Mouse (Mus musculus) thymus, postnatal 10 days (tissue): Measurements from ENCODE around the gene Mlxip.

Experiments
- DNase-seq, 2 experiments: peaks; one replicate each; pipeline ENCODE4 v3.0.0; 2021; ENCODE audit warnings: low spot score in 2 of 2

Gene Mlxip

GRCm38 (mm10) chr5:123432305-123432874, 37.8 kb downstream of the Mlxip start:
- no peak for DNase-seq

GRCm38 (mm10) chr5:123436071-123436779, 41.6 kb downstream of the Mlxip start:
- no peak for DNase-seq

GRCm38 (mm10) chr5:123436780-123437175, 42.2 kb downstream of the Mlxip start:
- peak; percentile 15 to 48 for DNase-seq

- DNase-seq, result no peak
Measured at GRCm38 (mm10) chr5:123438381-123438780, 43.8 kb downstream of the Mlxip start.

- DNase-seq, result no peak
Measured at GRCm38 (mm10) chr5:123439312-123439711, 44.7 kb downstream of the Mlxip start.

GRCm38 (mm10) chr5:123439941-123440340, 45.3 kb downstream of the Mlxip start:
- DNase-seq, result no peak

- DNase-seq, result no peak
Measured at GRCm38 (mm10) chr5:123440664-123441063, 46.1 kb downstream of the Mlxip start.

- no peak for DNase-seq
Measured at GRCm38 (mm10) chr5:123442283-123442682, 47.7 kb downstream of the Mlxip start.

- DNase-seq, result peak; percentile 29 to 64
Measured at GRCm38 (mm10) chr5:123444069-123444468, 49.5 kb downstream of the Mlxip start.

GRCm38 (mm10) chr5:123444849-123445334, 50.3 kb downstream of the Mlxip start:
- no peak for DNase-seq

- DNase-seq, result peak in 1 of 2 experiments; percentile 17
Measured at GRCm38 (mm10) chr5:123451886-123452285, 57.3 kb downstream of the Mlxip start.

GRCm38 (mm10) chr5:123461420-123461819, 66.8 kb downstream of the Mlxip start:
- no peak for DNase-seq

- no peak for DNase-seq
Measured at GRCm38 (mm10) chr5:123464638-123465037, 70.0 kb downstream of the Mlxip start.

- no peak for DNase-seq
Measured at GRCm38 (mm10) chr5:123470784-123471400, 76.3 kb downstream of the Mlxip start.

- no peak for DNase-seq
Measured at GRCm38 (mm10) chr5:123473817-123474216, 79.2 kb downstream of the Mlxip start.

GRCm38 (mm10) chr5:123487659-123488395, 93.2 kb downstream of the Mlxip start:
- no peak for DNase-seq

- no peak for DNase-seq
Measured at GRCm38 (mm10) chr5:123489112-123489785, 94.7 kb downstream of the Mlxip start, which contains the start of the genes Lrrc43 and Il31. Gene Lrrc43, plus strand, starts transcription at chr5:123489305. Gene Il31, minus strand, starts transcription at chr5:123489489.

GRCm38 (mm10) chr5:123489935-123490334, 95.3 kb downstream of the Mlxip start:
- no peak for DNase-seq

GRCm38 (mm10) chr5:123499717-123500116, 105.1 kb downstream of the Mlxip start:
- peak in 1 of 2 experiments; percentile 47 for DNase-seq

GRCm38 (mm10) chr5:123501973-123502372, 107.4 kb downstream of the Mlxip start:
- no peak for DNase-seq
